Mouse (Mus musculus) cerebellum, postnatal 14 days (tissue): ENCODE results near the gene Gabrg3.

Experiments
- DNase-seq, 2 experiments: peaks; one replicate each; pipeline ENCODE4 v3.0.0; 2021; ENCODE audit warnings: mixed read lengths in 2 of 2

The Gabrg3 gene

GRCm38 (mm10) chr7:57050906-57051635 lies 335.9 kb downstream of the Gabrg3 start:
- no peak for DNase-seq

GRCm38 (mm10) chr7:57037861-57038421 lies 349.0 kb downstream of the Gabrg3 start:
- DNase-seq, result no peak

GRCm38 (mm10) chr7:57000585-57001261 lies 386.3 kb downstream of the Gabrg3 start:
- no peak for DNase-seq

- no peak for DNase-seq
Observed at GRCm38 (mm10) chr7:56997713-56998624, 389.0 kb downstream of the Gabrg3 start.

GRCm38 (mm10) chr7:56946398-56946797 lies 440.6 kb downstream of the Gabrg3 start:
- DNase-seq, result peak; percentile 2 to 15

- DNase-seq, result no peak
Observed at GRCm38 (mm10) chr7:56941606-56942005, 445.4 kb downstream of the Gabrg3 start.

- no peak for DNase-seq
Observed at GRCm38 (mm10) chr7:56938020-56938419, 449.0 kb downstream of the Gabrg3 start.

- DNase-seq, result peak in 1 of 2 experiments; percentile 12
Observed at GRCm38 (mm10) chr7:56919499-56919898, 467.5 kb downstream of the Gabrg3 start.

GRCm38 (mm10) chr7:56914862-56915261 lies 472.1 kb downstream of the Gabrg3 start:
- no peak for DNase-seq

GRCm38 (mm10) chr7:56899762-56900161 lies 487.2 kb downstream of the Gabrg3 start:
- no peak for DNase-seq

GRCm38 (mm10) chr7:56867314-56868075 lies 519.5 kb downstream of the Gabrg3 start:
- no peak for DNase-seq

GRCm38 (mm10) chr7:56843565-56843964 lies 543.4 kb downstream of the Gabrg3 start:
- no peak for DNase-seq

- DNase-seq, result no peak
Observed at GRCm38 (mm10) chr7:56825446-56825845, 561.5 kb downstream of the Gabrg3 start.

GRCm38 (mm10) chr7:56801841-56802240 lies 585.1 kb downstream of the Gabrg3 start:
- no peak for DNase-seq

GRCm38 (mm10) chr7:56779122-56779521 lies 607.9 kb downstream of the Gabrg3 start:
- DNase-seq, result peak; percentile 22 to 60

- peak; percentile 30 to 70 for DNase-seq
Observed at GRCm38 (mm10) chr7:56768216-56768615, 618.8 kb downstream of the Gabrg3 start.

GRCm38 (mm10) chr7:56767796-56768195 lies 619.2 kb downstream of the Gabrg3 start:
- no peak for DNase-seq

- no peak for DNase-seq
Observed at GRCm38 (mm10) chr7:56765612-56766445, 621.2 kb downstream of the Gabrg3 start.

- no peak for DNase-seq
Observed at GRCm38 (mm10) chr7:56729225-56729624, 657.8 kb downstream of the Gabrg3 start.
